Mouse (Mus musculus) C2C12 (cell line): ENCODE results near the gene Adgrb3. TPM values are rescaled to one million over a fixed set of nuclear protein-coding genes. Genes with fewer than 3 reads are reported as not detected.

Experiments used
- H3K27me3 ChIP-seq: one replicate; pipeline ENCODE4 v1.6.1; 2011; ENCODE audit not compliant: control insufficient read depth, insufficient read depth, insufficient read length
- H3K36me3 ChIP-seq: one replicate; pipeline ENCODE4 v1.6.1; 2011; ENCODE audit not compliant: control insufficient read depth, insufficient read depth
- H3K4me3 ChIP-seq: one replicate; pipeline ENCODE4 v1.5.1; 2011; ENCODE audit warnings: mild to moderate bottlenecking, control low read depth; ENCODE audit not compliant: poor library complexity, insufficient read depth, severe bottlenecking
- H3K79me2 ChIP-seq: one replicate; pipeline ENCODE4 v1.6.1; 2011; ENCODE audit not compliant: control insufficient read depth, insufficient read depth
- H3K79me3 ChIP-seq: one replicate; pipeline ENCODE4 v1.6.1; 2011; ENCODE audit warnings: low read depth, control low read depth
- H3ac ChIP-seq: one replicate; pipeline ENCODE3; 2011; ENCODE audit warnings: low read depth; ENCODE audit not compliant: control insufficient read depth, insufficient read length
- CEBPB ChIP-seq: IDR thresholded peaks from one replicate; pipeline ENCODE4 v1.6.1; 2011; ENCODE audit warnings: low read depth, mild to moderate bottlenecking, control low read depth, moderate library complexity
- CTCF ChIP-seq: IDR thresholded peaks from one replicate; pipeline ENCODE4 v1.5.1; 2011; ENCODE audit not compliant: control insufficient read depth, insufficient read depth, insufficient read length
- FOSL1 ChIP-seq: IDR thresholded peaks from one replicate; pipeline ENCODE4 v1.8.0; 2011; ENCODE audit warnings: mild to moderate bottlenecking, low read length; ENCODE audit not compliant: poor library complexity, insufficient read depth, severe bottlenecking
- MAX ChIP-seq: IDR thresholded peaks from one replicate; pipeline ENCODE4 v1.6.1; 2011; ENCODE audit warnings: mild to moderate bottlenecking, control low read depth
- MYOD1 ChIP-seq: IDR thresholded peaks from one replicate; pipeline ENCODE4 v1.6.1; 2011; ENCODE audit warnings: low read depth; ENCODE audit not compliant: control insufficient read depth, insufficient read length
- MYOG ChIP-seq: IDR thresholded peaks from one replicate; pipeline ENCODE4 v1.6.1; 2011; ENCODE audit not compliant: control insufficient read depth, insufficient read length; ENCODE audit errors: extremely low read depth
- USF1 ChIP-seq: IDR thresholded peaks from one replicate; pipeline ENCODE4 v1.6.1; 2011; ENCODE audit warnings: low read depth, mild to moderate bottlenecking, control low read depth, moderate library complexity
- polyA plus RNA-seq: library from polyadenylated mRNA; unstranded; fragments of >200 nt; fragmentation: generic; extraction: Trizol; gene quantifications from one replicate; pipeline ENCODE4 v1.2.1, GENCODE M21; 2012; ENCODE audit warnings: missing spikeins

The Adgrb3 gene
- polyA plus RNA-seq, 1 experiment, result not detected

DNA sequence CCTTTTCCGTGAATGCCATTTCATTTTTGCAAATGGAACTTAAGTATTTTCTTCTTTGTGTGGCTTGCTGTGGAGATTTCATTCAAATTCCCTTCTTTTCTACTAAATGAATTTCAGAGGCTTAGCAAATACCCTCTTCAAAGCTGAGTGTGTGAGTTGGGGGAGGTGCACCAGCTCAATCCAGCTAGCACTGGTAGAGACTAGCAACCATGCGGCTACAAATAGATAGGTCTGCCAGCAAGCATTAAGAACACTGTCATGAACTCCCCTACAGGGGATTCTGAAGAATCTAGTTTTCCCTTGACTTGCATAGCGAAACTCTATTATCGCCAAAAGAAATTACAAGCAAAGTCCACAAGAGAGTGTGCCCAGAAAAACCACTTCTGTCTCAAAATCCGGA, 624.9 kb downstream of the Adgrb3 start:
- H3K4me3 ChIP-seq, result no peak overlapping the region
- H3K27me3 ChIP-seq, result no peaks in the 10 kb centered on the region
- no peaks in the 10 kb centered on the region for H3K79me3 ChIP-seq
- no peaks in the 10 kb centered on the region for H3K36me3 ChIP-seq
- H3ac ChIP-seq, result no peak overlapping the region
- TF ChIP-seq MYOD1, result no peak
- no peak for TF ChIP-seq CTCF
- H3K79me2 ChIP-seq, result no peaks in the 10 kb centered on the region

GRCm38 (mm10) chr1:25199392-25199791, 630.1 kb downstream of the Adgrb3 start:
- Histone ChIP-seq H3K79me3 (no peaks in the 10 kb centered on the region), H3K36me3 (no peaks in the 10 kb centered on the region), H3K27me3 (no peaks in the 10 kb centered on the region), H3ac (no peak overlapping the region), H3K4me3 (no peak overlapping the region), H3K79me2 (no peaks in the 10 kb centered on the region)
- TF ChIP-seq MYOD1 (no peak), USF1 (no peak), FOSL1 (no peak)

- Histone ChIP-seq H3K36me3 (no peaks in the 10 kb centered on the region), H3K79me2 (no peaks in the 10 kb centered on the region), H3K27me3 (no peaks in the 10 kb centered on the region), H3ac (no peak overlapping the region), H3K79me3 (no peaks in the 10 kb centered on the region), H3K4me3 (no peak overlapping the region)
- TF ChIP-seq FOSL1 (no peak), CTCF (no peak), MAX (no peak), USF1 (no peak), MYOD1 (no peak), CEBPB (no peak), MYOG (no peak)
These were observed 637.5 kb downstream of the Adgrb3 start for GRCm38 (mm10) chr1:25191986-25192385.

DNA sequence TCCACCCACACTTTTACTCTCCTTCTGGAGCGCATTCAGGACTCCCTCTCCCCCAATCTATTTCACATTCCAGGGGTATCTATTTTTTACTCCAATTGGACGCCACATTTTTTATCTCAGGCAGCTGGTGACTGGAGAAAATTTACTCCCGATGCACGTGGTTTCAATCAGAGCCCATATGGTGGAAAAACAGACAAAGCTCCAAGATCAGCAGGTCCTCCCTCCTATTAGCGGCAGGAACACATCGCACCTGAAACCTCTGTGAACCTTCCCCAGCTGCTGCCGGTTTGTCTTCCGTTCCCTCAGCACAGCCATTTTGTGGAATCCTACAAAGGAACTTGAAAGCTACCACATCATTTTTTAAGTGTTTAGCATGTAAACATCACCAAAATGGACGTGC, 640.2 kb downstream of the Adgrb3 start:
- Histone ChIP-seq H3K36me3 (no peaks in the 10 kb centered on the region), H3K79me3 (no peaks in the 10 kb centered on the region), H3K4me3 (no peak overlapping the region), H3ac (no peak overlapping the region), H3K79me2 (no peaks in the 10 kb centered on the region), H3K27me3 (no peaks in the 10 kb centered on the region)
- no peak for TF ChIP-seq CEBPB
- TF ChIP-seq MYOG, result no peak

DNA sequence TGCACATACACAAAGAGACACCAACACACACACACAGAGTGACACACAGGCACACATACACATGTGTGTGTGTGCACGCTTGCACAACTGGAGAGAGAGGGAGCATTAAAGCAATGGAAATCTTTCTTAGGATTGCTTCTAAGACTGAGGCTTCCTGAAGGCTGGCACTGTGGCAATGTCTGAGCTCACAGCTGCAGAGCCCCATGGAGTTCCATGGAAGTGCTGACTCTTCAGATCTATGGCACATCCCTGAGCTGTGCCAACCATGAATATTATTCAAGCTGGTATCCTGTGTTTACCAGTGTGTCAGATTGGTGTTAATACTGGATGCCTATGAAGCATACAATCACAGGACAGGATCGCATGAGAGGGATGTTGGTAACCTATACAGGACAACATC, 643.6 kb downstream of the Adgrb3 start:
- no peak overlapping the region for H3ac ChIP-seq
- TF ChIP-seq CEBPB (no peak), MYOD1 (no peak), MAX (no peak), MYOG (no peak), CTCF (no peak), FOSL1 (no peak)
- no peaks in the 10 kb centered on the region for H3K79me3 ChIP-seq
- no peaks in the 10 kb centered on the region for H3K79me2 ChIP-seq
- H3K27me3 ChIP-seq, result no peaks in the 10 kb centered on the region
- no peaks in the 10 kb centered on the region for H3K36me3 ChIP-seq
- H3K4me3 ChIP-seq, result no peak overlapping the region

GRCm38 (mm10) chr1:25181881-25182280, 647.6 kb downstream of the Adgrb3 start:
- TF ChIP-seq CTCF (no peak), FOSL1 (no peak), USF1 (no peak), MYOD1 (no peak), MYOG (no peak), CEBPB (no peak), MAX (no peak)
- H3K36me3 ChIP-seq, result no peaks in the 10 kb centered on the region
- H3K4me3 ChIP-seq, result no peak overlapping the region
- H3K79me2 ChIP-seq, result no peaks in the 10 kb centered on the region
- H3K79me3 ChIP-seq, result no peaks in the 10 kb centered on the region
- no peak overlapping the region for H3ac ChIP-seq
- no peaks in the 10 kb centered on the region for H3K27me3 ChIP-seq

- H3ac ChIP-seq, result no peak overlapping the region
- H3K79me3 ChIP-seq, result no peaks in the 10 kb centered on the region
- no peaks in the 10 kb centered on the region for H3K79me2 ChIP-seq
- no peaks in the 10 kb centered on the region for H3K27me3 ChIP-seq
- TF ChIP-seq CTCF (no peak), MYOG (no peak), MYOD1 (no peak), MAX (no peak), FOSL1 (no peak), CEBPB (no peak), USF1 (no peak)
- H3K4me3 ChIP-seq, result no peak overlapping the region
- no peaks in the 10 kb centered on the region for H3K36me3 ChIP-seq
These were observed 648.9 kb downstream of the Adgrb3 start for GRCm38 (mm10) chr1:25180615-25181014.
